Mouse (Mus musculus) CH12.LX (cell line): ENCODE results near the gene Zfp541. TPM values are rescaled to one million over a fixed set of nuclear protein-coding genes. Genes with fewer than 3 reads are reported as not detected.

Source experiments
- DNase-seq: peaks from one replicate; pipeline ENCODE4 v3.0.0-alpha.2; 2013; ENCODE audit errors: extremely low read depth
- H3K27ac ChIP-seq: 2 replicates; pipeline ENCODE4 v1.5.1; 2012; ENCODE audit warnings: low read depth, mild to moderate bottlenecking, control low read depth, moderate library complexity; ENCODE audit not compliant: insufficient read depth
- H3K27me3 ChIP-seq: replicated peaks from 2 replicates; pipeline ENCODE3; 2012; ENCODE audit warnings: inconsistent platforms
- H3K36me3 ChIP-seq, 2 experiments: replicated peaks in 1 of 2; 2 replicates each; pipeline versions ENCODE3 to v1.6.1; 2012; ENCODE audit warnings: inconsistent platforms in 1 of 2, low read length in 1 of 2, mild to moderate bottlenecking in 1 of 2, mixed read lengths in 1 of 2, moderate library complexity in 1 of 2; ENCODE audit not compliant: control insufficient read depth in 1 of 2, insufficient read depth in 1 of 2
- H3K4me1 ChIP-seq, 2 experiments: 2 replicates each; pipeline ENCODE4 v1.6.1; 2012; ENCODE audit warnings: inconsistent platforms in 1 of 2, moderate library complexity in 1 of 2; ENCODE audit not compliant: insufficient read depth in 2 of 2, control insufficient read depth in 1 of 2
- H3K4me2 ChIP-seq: 2 replicates; pipeline ENCODE4 v1.6.1; 2012; ENCODE audit warnings: low read depth, mild to moderate bottlenecking, control low read depth; ENCODE audit not compliant: poor library complexity, insufficient read depth, severe bottlenecking
- H3K4me3 ChIP-seq, 3 experiments: fragments of 150-350 bp in 1 of 3; sonication (generic) in 1 of 3; replicated peaks in 1 of 3; 2 replicates each; pipeline versions ENCODE3 to v1.5.1; 2011 to 2012; ENCODE audit warnings: low read depth in 2 of 3, low read length in 2 of 3, mild to moderate bottlenecking in 2 of 3, moderate library complexity in 2 of 3, control low read depth in 1 of 3, improper control_type of control experiment in 1 of 3, inconsistent platforms in 1 of 3, mixed read lengths in 1 of 3; ENCODE audit not compliant: poor library complexity in 1 of 3
- H3K79me2 ChIP-seq: replicated peaks from 2 replicates; pipeline ENCODE4 v1.6.1; 2012; ENCODE audit warnings: mild to moderate bottlenecking, moderate library complexity; ENCODE audit not compliant: control insufficient read depth, poor library complexity, insufficient read depth, severe bottlenecking; ENCODE audit errors: extremely low read depth
- H3K9ac ChIP-seq: 2 replicates; pipeline ENCODE4 v1.6.1; 2012; ENCODE audit warnings: low read depth, mild to moderate bottlenecking, control low read depth, moderate library complexity; ENCODE audit not compliant: insufficient read depth
- H3K9me3 ChIP-seq: replicated peaks from 2 replicates; pipeline ENCODE3; 2012; ENCODE audit warnings: low read length, inconsistent platforms, mixed read lengths
- CHD1 ChIP-seq: IDR thresholded peaks from 2 replicates; pipeline ENCODE4 v1.6.1; 2012; ENCODE audit warnings: low read depth, low read length, improper control_type of control experiment, inconsistent platforms
- E2F4 ChIP-seq: IDR thresholded peaks from 2 replicates; pipeline ENCODE4 v1.6.1; 2011; ENCODE audit warnings: low read depth, low read length, improper control_type of control experiment; ENCODE audit not compliant: insufficient replicate concordance
- ELF1 ChIP-seq: IDR thresholded peaks from 2 replicates; pipeline ENCODE4 v1.6.1; 2014; ENCODE audit warnings: low read depth, mild to moderate bottlenecking, inconsistent platforms, low read length, improper control_type of control experiment
- EP300 ChIP-seq: IDR thresholded peaks from 2 replicates; pipeline ENCODE4 v1.6.1; 2011; ENCODE audit warnings: low read length, improper control_type of control experiment
- KAT2A ChIP-seq: IDR thresholded peaks from 2 replicates; pipeline ENCODE4 v1.6.1; 2012; ENCODE audit warnings: low read length, improper control_type of control experiment, inconsistent platforms; ENCODE audit not compliant: insufficient replicate concordance
- MAFK ChIP-seq: IDR thresholded peaks from 2 replicates; pipeline ENCODE4 v1.6.1; 2011; ENCODE audit warnings: low read length, improper control_type of control experiment; ENCODE audit not compliant: insufficient replicate concordance
- MAZ ChIP-seq: IDR thresholded peaks from 2 replicates; pipeline ENCODE4 v1.6.1; 2012; ENCODE audit warnings: low read depth, mild to moderate bottlenecking, inconsistent platforms, low read length, improper control_type of control experiment, moderate library complexity
- MXI1 ChIP-seq: IDR thresholded peaks from 2 replicates; pipeline ENCODE4 v1.6.1; 2011; ENCODE audit warnings: mild to moderate bottlenecking, low read depth, low read length, improper control_type of control experiment
- NELFE ChIP-seq: IDR thresholded peaks from 2 replicates; pipeline ENCODE4 v1.6.1; 2011; ENCODE audit warnings: low read depth, low read length, improper control_type of control experiment
- NRF1 ChIP-seq: IDR thresholded peaks from 2 replicates; pipeline ENCODE4 v1.6.1; 2014; ENCODE audit warnings: low read depth, mild to moderate bottlenecking, inconsistent platforms, low read length, improper control_type of control experiment, moderate library complexity
- POLR2AphosphoS2 ChIP-seq: IDR thresholded peaks from 2 replicates; pipeline ENCODE4 v1.6.1; 2011; ENCODE audit warnings: low read depth, low read length, improper control_type of control experiment
- SIN3A ChIP-seq: IDR thresholded peaks from 2 replicates; pipeline ENCODE4 v1.6.1; 2012; ENCODE audit warnings: low read length, improper control_type of control experiment, inconsistent platforms
- TCF12 ChIP-seq: IDR thresholded peaks from 2 replicates; pipeline ENCODE4 v1.6.1; 2014; ENCODE audit warnings: low read depth, mild to moderate bottlenecking, inconsistent platforms, low read length, improper control_type of control experiment
- USF1 ChIP-seq: IDR thresholded peaks from 2 replicates; pipeline ENCODE4 v1.6.1; 2014; ENCODE audit warnings: low read depth, mild to moderate bottlenecking, inconsistent platforms, low read length, improper control_type of control experiment
- ZKSCAN1 ChIP-seq: IDR thresholded peaks from 2 replicates; pipeline ENCODE4 v1.6.1; 2012; ENCODE audit warnings: low read depth, inconsistent platforms, low read length, improper control_type of control experiment, borderline replicate concordance
- ZMIZ1 ChIP-seq: IDR thresholded peaks from 2 replicates; pipeline ENCODE4 v1.6.1; 2012; ENCODE audit warnings: low read depth, mild to moderate bottlenecking, inconsistent platforms, low read length, improper control_type of control experiment
- ZNF384 ChIP-seq: IDR thresholded peaks from 2 replicates; pipeline ENCODE4 v1.6.1; 2012; ENCODE audit warnings: low read depth, low read length, improper control_type of control experiment, inconsistent platforms
- dilution Hi-C: fragments of 300-500 bp; cut with MboI; formaldehyde crosslinking; loops from 2 replicates; pipeline ENCODE4 v1.14.3; 2020; ENCODE audit warnings: low sequenced_read_pairs; ENCODE audit not compliant: extremely low pct_unique_long_range_greater_than_20kb, extremely low pct_ligation_motif_present
- in situ Hi-C: fragments of 300-500 bp; cut with MboI; formaldehyde crosslinking; loops from 3 replicates; pipeline ENCODE4 v1.14.3; 2019; ENCODE audit warnings: low sequenced_read_pairs, low pct_ligation_motif_present, low pct_unique_long_range_greater_than_20kb, mixed read lengths
- polyA plus RNA-seq: library from polyadenylated mRNA; unstranded; fragments of >175 nt; gene quantifications from 2 replicates; pipeline ENCODE4 v1.2.1, GENCODE M21; 2012; ENCODE audit warnings: low read depth; ENCODE audit not compliant: insufficient read length
- total RNA-seq, 2 experiments: library from RNA; depleted of rRNA; stranded (reverse); fragments of 300-350 nt in 1 of 2; fragments of >200 nt in 1 of 2; gene quantifications; 2 replicates each; pipeline ENCODE4 v1.2.3; 2012 to 2014

The Zfp541 gene
- total and polyA plus RNA-seq, 3 experiments, result 0.08 to 0.12 TPM; not detected in 1

DNA sequence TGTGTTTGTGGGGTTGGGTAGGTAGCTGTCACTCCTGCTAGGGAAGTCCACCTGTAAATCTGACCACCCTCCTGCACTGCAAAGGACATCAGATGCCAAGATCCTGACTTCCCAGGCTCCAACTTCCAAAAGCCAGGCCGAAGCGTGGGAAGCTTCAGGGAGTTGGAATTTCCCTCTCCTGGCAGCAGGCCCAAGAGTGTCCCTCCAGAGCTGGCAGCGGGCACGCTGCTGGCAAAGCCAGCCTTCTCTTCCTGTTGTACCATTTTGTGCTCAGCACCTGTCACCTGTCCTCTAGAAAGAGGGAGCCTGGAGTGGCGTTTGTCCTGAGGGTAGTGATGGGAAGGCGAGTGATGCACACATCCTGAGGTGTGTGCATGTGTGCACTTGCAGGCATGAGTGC lies 66.7 kb downstream of the Zfp541 start:
- Histone ChIP-seq H3K9me3 (no peaks in the 10 kb centered on the region), H3K36me3 (peaks cover 8 to 60% of the 10 kb centered on the region in 2 experiments), H3K4me1 (peaks cover 11 to 43% of the 10 kb centered on the region in 2 experiments), H3K4me3 (no peak overlapping the region), H3K27me3 (no peaks in the 10 kb centered on the region), H3K4me2 (no peak overlapping the region), H3K9ac (no peak overlapping the region), H3K27ac (no peak overlapping the region), H3K79me2 (no peaks in the 10 kb centered on the region)
- no peak for DNase-seq
- in situ Hi-C loops, result no loop called here
- TF ChIP-seq POLR2AphosphoS2 (no peak), KAT2A (no peak), ZMIZ1 (no peak), ZNF384 (no peak), SIN3A (no peak), ZKSCAN1 (no peak), NELFE (no peak), EP300 (no peak), MXI1 (no peak), CHD1 (no peak), TCF12 (no peak), ELF1 (no peak), MAZ (no peak)
- dilution Hi-C loops, result no loop called here

DNA sequence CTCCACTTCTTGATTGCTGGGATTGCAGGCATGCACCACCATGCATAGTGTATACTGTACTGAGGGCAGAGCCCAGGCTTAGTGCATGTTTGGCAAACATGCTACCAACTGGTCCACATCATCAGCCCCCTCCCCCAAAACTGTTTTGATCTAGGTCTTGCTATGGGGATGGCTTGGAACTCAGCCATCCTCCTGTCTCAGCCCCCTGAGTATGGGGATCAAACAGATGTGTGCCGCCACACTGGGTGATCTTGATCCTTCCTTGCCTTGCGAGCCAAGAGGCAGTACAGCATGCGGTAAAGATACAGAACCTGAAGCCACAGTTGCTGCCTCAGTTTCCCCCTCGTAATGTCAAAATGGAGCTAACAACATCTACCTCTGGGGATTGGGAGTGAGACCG lies 67.3 kb downstream of the Zfp541 start:
- H3K4me3 ChIP-seq, result no peak overlapping the region
- H3K27ac ChIP-seq, result no peak overlapping the region
- no peaks in the 10 kb centered on the region for H3K9me3 ChIP-seq
- no peak overlapping the region for H3K9ac ChIP-seq
- H3K36me3 ChIP-seq, result peaks cover 8 to 55% of the 10 kb centered on the region in 2 experiments
- H3K4me1 ChIP-seq, result peaks cover 15 to 49% of the 10 kb centered on the region in 2 experiments
- H3K79me2 ChIP-seq, result no peaks in the 10 kb centered on the region
- H3K4me2 ChIP-seq, result no peak overlapping the region
- dilution Hi-C loops (no loop called here), in situ Hi-C loops (no loop called here)
- H3K27me3 ChIP-seq, result no peaks in the 10 kb centered on the region
- TF ChIP-seq MAFK (no peak), KAT2A (no peak), NELFE (no peak), E2F4 (no peak), ZKSCAN1 (no peak), USF1 (no peak), NRF1 (no peak)
- no peak for DNase-seq
